Mouse (Mus musculus): ENCODE measurements around the gene Nat10. TPM values are rescaled to one million over a fixed set of nuclear protein-coding genes. Genes with fewer than 3 reads are reported as not detected.
A peak's percentile ranks its signal among the peaks of the same experiment; 100 is the strongest.

Nat10 gene
- polyA plus RNA-seq (2015; fragmentation: Nextera tagmentation; extraction: Ambion mirVana): 8.8 and 8.9 TPM in 2 replicates

GRCm38 (mm10) chr2:103760906-103761716 lies at the start of gene Nat10:
Gene Nat10, minus strand, starts transcription at chr2:103761270.
- Histone ChIP-seq H3K27me3 (ENCODE audit: control insufficient read depth, insufficient read depth, low read length) (no peaks in the 10 kb centered on the region), H3K27ac (replicated peaks) (peak within 1 kb of the TSS; percentile 82), H3K9ac (ENCODE audit: low read length) (peak within 1 kb of the TSS; percentile 66), H3K4me3 (ENCODE audit: low read depth, low read length) (peak within 1 kb of the TSS; percentile 73), H3K9me3 (ENCODE audit: control insufficient read depth, low read length) (no peaks in the 10 kb centered on the region), H3K4me1 (replicated peaks; ENCODE audit: control insufficient read depth, insufficient read depth) (peaks cover 4% of the 10 kb centered on the region; the same call in 1 of the 2 replicates), H3K4me2 (replicated peaks; ENCODE audit: low read depth) (peak within 1 kb of the TSS; percentile 83), H3K36me3 (ENCODE audit: control insufficient read depth, insufficient read depth, low read length) (peaks cover 4% of the 10 kb centered on the region; the same call in 1 of the 2 replicates)
- under 1% methylated on average over 47 of the region's 47 CpGs for WGBS
- ATAC-seq (ENCODE audit: low FRiP score, low TSS enrichment) (peak; percentile 97), DNase-seq (ENCODE audit: low spot score) (peak; percentile 98)
- peak; percentile 19; the same call in 1 of the 2 replicates for TF ChIP-seq CTCF (IDR thresholded peaks at IDR 0.05; ENCODE audit: low read depth)
- TF ChIP-seq EP300 (optimal IDR thresholded peaks at IDR 0.05): peak; percentile 76

- no peak overlapping the region for H3K4me2 ChIP-seq (replicated peaks; ENCODE audit: low read depth)
- no peaks in the 10 kb centered on the region for H3K27me3 ChIP-seq (ENCODE audit: control insufficient read depth, insufficient read depth, low read length)
- no peaks in the 10 kb centered on the region for H3K36me3 ChIP-seq (ENCODE audit: control insufficient read depth, insufficient read depth, low read length)
- TF ChIP-seq EP300 (optimal IDR thresholded peaks at IDR 0.05) (no peak), CTCF (IDR thresholded peaks at IDR 0.05; ENCODE audit: low read depth) (no peak)
- no peaks in the 10 kb centered on the region for H3K9me3 ChIP-seq (ENCODE audit: control insufficient read depth, low read length)
- no peak overlapping the region for H3K27ac ChIP-seq (replicated peaks)
- no peak for ATAC-seq (ENCODE audit: low FRiP score, low TSS enrichment)
- DNase-seq (ENCODE audit: low spot score): no peak
- no peak overlapping the region for H3K9ac ChIP-seq (ENCODE audit: low read length)
- 84% methylated on average over 6 of the region's 6 CpGs for WGBS
- no peak overlapping the region for H3K4me3 ChIP-seq (ENCODE audit: low read depth, low read length)
- H3K4me1 ChIP-seq (replicated peaks; ENCODE audit: control insufficient read depth, insufficient read depth): no peaks in the 10 kb centered on the region
These were observed 49.3 kb upstream of the Nat10 start for GRCm38 (mm10) chr2:103810412-103810811.

- no peaks in the 10 kb centered on the region for H3K9me3 ChIP-seq (ENCODE audit: control insufficient read depth, low read length)
- no peaks in the 10 kb centered on the region for H3K27me3 ChIP-seq (ENCODE audit: control insufficient read depth, insufficient read depth, low read length)
- no peaks in the 10 kb centered on the region for H3K36me3 ChIP-seq (ENCODE audit: control insufficient read depth, insufficient read depth, low read length)
- no peak overlapping the region for H3K4me2 ChIP-seq (replicated peaks; ENCODE audit: low read depth)
- DNase-seq (ENCODE audit: low spot score) (no peak), ATAC-seq (ENCODE audit: low FRiP score, low TSS enrichment) (no peak)
- no peaks in the 10 kb centered on the region for H3K4me1 ChIP-seq (replicated peaks; ENCODE audit: control insufficient read depth, insufficient read depth)
- no peak for TF ChIP-seq EP300 (optimal IDR thresholded peaks at IDR 0.05)
- TF ChIP-seq CTCF (IDR thresholded peaks at IDR 0.05; ENCODE audit: low read depth): no peak
- no peak overlapping the region for H3K4me3 ChIP-seq (ENCODE audit: low read depth, low read length)
- no peak overlapping the region for H3K9ac ChIP-seq (ENCODE audit: low read length)
- H3K27ac ChIP-seq (replicated peaks): no peak overlapping the region
These were observed 47.4 kb upstream of the Nat10 start for GRCm38 (mm10) chr2:103808466-103808865.

- TF ChIP-seq EP300 (optimal IDR thresholded peaks at IDR 0.05): no peak
- no peak for TF ChIP-seq CTCF (IDR thresholded peaks at IDR 0.05; ENCODE audit: low read depth)
- no peak for ATAC-seq (ENCODE audit: low FRiP score, low TSS enrichment)
- Histone ChIP-seq H3K4me2 (replicated peaks; ENCODE audit: low read depth) (no peak overlapping the region), H3K27ac (replicated peaks) (no peak overlapping the region), H3K27me3 (ENCODE audit: control insufficient read depth, insufficient read depth, low read length) (no peaks in the 10 kb centered on the region), H3K4me3 (ENCODE audit: low read depth, low read length) (no peak overlapping the region), H3K9ac (ENCODE audit: low read length) (no peak overlapping the region), H3K4me1 (replicated peaks; ENCODE audit: control insufficient read depth, insufficient read depth) (no peaks in the 10 kb centered on the region), H3K9me3 (ENCODE audit: control insufficient read depth, low read length) (no peaks in the 10 kb centered on the region), H3K36me3 (ENCODE audit: control insufficient read depth, insufficient read depth, low read length) (no peaks in the 10 kb centered on the region)
- DNase-seq (ENCODE audit: low spot score): no peak
- 73% methylated on average over 5 of the region's 5 CpGs for WGBS
These were observed 42.9 kb upstream of the Nat10 start for GRCm38 (mm10) chr2:103803770-103804530.

- Histone ChIP-seq H3K36me3 (ENCODE audit: control insufficient read depth, insufficient read depth, low read length) (no peaks in the 10 kb centered on the region), H3K4me2 (replicated peaks; ENCODE audit: low read depth) (no peak overlapping the region), H3K27me3 (ENCODE audit: control insufficient read depth, insufficient read depth, low read length) (no peaks in the 10 kb centered on the region), H3K9me3 (ENCODE audit: control insufficient read depth, low read length) (no peaks in the 10 kb centered on the region), H3K4me3 (ENCODE audit: low read depth, low read length) (no peak overlapping the region), H3K4me1 (replicated peaks; ENCODE audit: control insufficient read depth, insufficient read depth) (no peaks in the 10 kb centered on the region), H3K27ac (replicated peaks) (no peak overlapping the region), H3K9ac (ENCODE audit: low read length) (no peak overlapping the region)
- WGBS: 81% methylated on average over 1 of the region's 1 CpGs
- TF ChIP-seq CTCF (IDR thresholded peaks at IDR 0.05; ENCODE audit: low read depth) (no peak), EP300 (optimal IDR thresholded peaks at IDR 0.05) (no peak)
- ATAC-seq (ENCODE audit: low FRiP score, low TSS enrichment) (no peak), DNase-seq (ENCODE audit: low spot score) (no peak)
These were observed 41.4 kb upstream of the Nat10 start for GRCm38 (mm10) chr2:103802422-103802821.
